Mouse (Mus musculus) lung, postnatal 14 days (tissue): ENCODE measurements around the gene Napsa.

Experiments
- DNase-seq: peaks from one replicate; pipeline ENCODE4 v3.0.0; 2021

Napsa gene

DNA sequence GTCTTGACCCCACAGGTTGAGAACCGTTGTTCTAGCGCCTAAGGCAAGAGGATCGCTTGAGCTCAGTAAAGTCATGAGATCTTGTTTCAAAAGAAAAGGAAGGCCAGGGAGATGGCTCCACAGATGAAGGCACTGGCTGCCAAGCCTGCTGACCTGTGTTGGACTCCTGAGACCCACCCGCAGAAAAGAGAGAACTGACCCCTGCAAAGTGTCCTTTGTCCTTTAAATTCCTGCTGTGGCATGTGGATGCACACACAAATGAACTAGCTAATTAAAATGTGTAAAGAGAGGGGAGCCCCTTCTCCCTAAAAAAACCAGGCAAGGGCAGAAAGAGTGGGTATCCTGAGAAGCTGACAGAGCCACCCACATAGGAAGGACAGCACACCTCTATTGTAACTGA is 369 bp upstream of the Napsa start:
- DNase-seq: no peak

DNA sequence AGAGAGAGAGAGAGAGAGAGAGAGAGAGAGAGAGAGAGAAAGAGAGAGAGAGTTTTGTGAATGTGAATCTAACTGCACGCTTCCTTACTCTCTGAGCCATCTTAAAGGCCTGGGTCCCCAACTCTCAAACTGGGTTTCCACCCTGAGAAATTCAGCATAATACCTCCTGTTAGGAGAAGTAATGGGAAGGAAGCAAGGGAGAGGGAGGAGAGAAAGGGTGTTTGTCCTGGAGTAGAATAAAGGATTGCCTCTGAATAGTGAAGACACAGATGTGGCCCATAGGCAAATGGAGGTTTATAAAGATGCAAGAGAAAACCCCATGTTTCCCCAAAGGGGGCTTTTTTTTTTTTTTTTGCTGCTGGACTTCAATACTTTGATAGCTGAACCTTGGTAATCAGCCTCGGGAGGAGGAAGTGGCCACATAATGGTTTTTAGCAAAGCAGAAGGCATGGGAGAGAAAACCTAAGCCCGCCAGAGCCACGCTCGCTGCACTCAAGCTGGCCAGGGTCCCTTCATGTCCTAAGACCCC is 840 bp downstream of the Napsa start:
- no peak for DNase-seq

DNA sequence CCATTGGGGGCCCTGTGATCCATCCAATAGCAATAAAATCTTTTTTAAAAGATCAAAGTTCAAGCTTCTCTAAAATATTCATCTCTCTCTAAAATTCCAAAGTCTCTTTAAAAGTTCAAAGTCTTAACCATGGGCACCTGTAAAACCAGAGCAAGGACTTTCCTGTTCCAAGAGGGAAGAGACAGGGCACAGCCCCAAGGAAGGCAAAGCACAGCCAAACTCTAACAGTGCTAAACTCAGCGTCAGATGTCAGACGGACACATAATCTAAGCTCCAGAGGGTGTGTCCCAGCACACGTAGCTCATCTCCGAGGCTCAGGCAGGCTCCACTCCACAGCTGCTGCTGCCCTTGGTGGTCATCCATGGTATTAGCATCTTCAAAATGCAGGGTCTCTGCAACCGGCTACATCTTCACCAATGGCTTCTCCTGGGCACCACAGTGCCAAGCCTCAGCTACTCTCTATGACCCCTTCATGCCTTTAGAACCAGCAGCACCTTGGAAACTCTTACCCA is 4.2 kb downstream of the Napsa start:
- no peak for DNase-seq

DNA sequence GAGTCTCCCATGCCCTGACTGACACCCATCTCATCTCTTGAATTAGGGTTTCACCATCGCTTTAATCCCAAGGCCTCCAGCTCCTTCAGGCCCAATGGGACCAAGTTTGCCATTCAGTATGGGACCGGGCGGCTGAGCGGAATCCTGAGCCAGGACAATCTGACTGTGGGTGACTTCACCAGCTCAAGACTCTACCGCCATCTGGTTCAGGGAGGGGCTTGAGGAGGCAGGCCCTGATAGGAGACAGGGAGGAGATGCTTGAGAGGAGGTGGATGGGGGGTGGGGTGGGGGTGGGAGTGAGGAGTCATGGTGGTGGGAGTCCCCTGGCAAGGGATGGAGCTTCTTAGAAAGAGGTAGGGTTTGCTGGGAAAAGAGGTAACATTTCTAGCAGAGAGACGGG is 9.5 kb downstream of the Napsa start:
- DNase-seq: no peak

DNA sequence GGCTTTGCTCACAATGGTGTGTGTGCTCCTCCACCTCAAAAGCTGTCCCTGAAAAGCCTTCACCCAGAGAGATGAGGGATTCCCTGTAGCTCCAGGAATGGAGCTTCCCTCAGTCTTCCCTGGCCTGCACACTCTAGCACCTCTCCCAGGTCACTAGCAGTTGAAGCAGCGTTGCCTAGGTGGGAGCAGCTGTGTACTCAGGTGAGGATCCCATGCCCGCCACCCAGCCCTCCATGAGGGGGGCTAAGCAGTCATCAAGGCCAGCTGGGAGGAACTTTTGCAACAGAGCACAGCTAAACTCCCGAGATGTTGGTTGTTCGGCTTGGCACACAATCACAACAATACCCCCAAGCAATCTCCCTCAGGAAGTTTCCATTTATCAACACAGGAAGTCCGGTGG is 10.5 kb downstream of the Napsa start:
- no peak for DNase-seq

DNA sequence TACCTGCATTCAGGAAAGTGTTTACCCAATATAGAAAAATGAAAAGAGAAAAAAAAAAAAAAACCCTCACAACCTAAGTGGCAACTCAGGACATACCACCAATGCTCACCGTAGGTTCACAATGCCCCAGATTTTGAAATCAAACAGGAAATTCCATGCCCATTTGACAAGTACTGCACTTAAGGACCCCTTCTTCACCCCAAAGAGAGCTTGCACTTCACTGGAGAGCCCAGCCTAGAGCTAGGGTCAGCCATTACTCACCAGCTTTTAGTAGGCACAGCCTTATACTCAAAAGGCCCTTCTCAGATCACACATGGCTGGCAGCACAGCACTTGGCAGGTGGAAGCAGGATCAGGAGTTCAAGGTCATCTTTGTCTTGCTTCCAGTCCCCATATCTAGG is 11.0 kb downstream of the Napsa start:
- peak; percentile 29 for DNase-seq

DNA sequence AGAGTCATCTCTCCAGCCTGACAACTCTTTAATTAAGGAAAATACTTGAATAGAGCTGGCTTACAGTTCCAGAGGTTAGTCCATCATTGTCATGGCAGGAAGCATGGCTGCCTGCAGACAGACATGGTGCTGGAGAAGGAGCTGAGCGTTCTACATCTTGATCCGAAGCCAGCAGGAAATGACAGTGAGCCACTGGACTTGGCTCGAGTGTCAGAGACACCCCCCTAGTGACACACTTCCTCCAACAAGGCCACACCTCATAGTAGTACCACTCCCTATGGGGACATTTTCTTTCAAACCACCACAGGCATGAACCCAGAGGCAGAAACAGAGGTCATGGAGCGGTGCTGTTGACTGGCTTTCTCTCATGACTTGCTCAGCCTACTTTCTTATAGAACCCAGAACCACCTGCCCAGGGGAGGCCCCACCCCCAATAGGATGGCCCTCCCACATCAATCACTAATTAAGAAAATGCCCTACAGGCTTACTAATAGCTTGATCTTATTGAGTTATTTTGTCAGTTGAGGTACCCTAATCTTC is 12.2 kb downstream of the Napsa start:
- no peak for DNase-seq

- no peak for DNase-seq
Observed at GRCm38 (mm10) chr7:44584921-44585320, 12.7 kb downstream of the Napsa start.

GRCm38 (mm10) chr7:44585606-44586005 is 13.4 kb downstream of the Napsa start:
- DNase-seq: no peak

DNA sequence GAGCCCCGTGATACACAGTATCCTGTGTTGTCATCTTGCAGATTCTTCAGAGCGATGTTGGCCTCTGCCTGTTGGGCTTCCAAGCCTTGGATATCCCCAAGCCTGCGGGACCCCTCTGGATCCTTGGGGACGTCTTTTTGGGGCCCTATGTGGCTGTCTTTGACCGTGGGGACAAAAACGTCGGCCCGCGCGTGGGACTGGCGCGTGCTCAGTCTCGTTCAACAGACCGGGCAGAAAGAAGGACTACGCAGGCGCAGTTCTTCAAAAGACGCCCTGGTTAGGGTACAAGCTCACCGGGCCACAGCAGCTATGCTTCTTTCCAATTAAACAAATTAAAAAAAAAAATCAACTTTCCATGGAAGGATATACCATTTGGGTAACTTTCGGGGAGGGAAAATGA is 14.3 kb downstream of the Napsa start:
- DNase-seq: no peak

DNA sequence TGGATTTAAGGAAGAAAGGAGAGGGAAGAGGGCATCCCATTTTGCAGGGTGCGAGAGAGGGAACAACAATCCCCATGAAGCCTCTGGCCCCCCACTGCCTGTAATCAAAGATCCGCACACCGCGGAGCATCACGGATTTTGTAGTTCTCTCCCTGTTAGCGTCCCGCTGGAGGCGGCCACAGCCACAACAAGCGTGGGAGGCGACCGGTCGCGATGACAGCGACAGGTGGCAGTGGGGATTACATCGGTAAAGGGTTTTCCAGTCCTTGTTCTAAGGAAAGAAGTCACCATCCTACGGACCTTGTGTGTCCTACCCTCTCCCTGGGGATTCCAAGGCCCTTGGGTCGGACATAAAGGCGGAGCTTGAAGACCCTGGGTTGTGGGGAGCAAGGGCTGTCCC is 14.8 kb downstream of the Napsa start:
- DNase-seq: peak; percentile 54

GRCm38 (mm10) chr7:44587676-44588075 is 15.5 kb downstream of the Napsa start:
- no peak for DNase-seq

GRCm38 (mm10) chr7:44588338-44588737 is 16.2 kb downstream of the Napsa start:
- DNase-seq: no peak

GRCm38 (mm10) chr7:44589149-44589548 is 17.0 kb downstream of the Napsa start:
- DNase-seq: peak; percentile 78

DNA sequence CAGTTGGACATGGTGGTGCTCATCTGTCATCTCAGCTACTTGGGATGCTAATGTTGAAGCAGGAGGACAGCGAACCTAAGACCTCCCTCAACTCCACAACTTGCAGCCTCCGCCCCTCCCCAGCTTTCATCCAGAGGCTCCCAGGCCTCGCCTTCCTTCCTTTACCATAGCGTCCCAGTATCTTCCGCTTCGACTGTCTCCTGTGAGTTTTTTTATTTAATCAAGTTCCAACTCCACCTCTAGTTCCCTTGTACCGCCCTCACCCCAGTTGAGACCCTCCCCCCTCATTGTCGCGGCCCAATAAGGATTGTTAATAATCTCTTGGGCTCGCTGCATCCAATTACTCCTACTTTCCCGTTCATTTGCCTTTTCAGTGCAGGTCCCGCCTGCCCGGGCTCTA is 17.8 kb downstream of the Napsa start:
- DNase-seq: no peak

GRCm38 (mm10) chr7:44590402-44591347 is 18.5 kb downstream of the Napsa start, which contains the start of gene Kcnc3:
Kcnc3 (plus strand) TSS chr7:44590664.
- DNase-seq: peak; percentile 84

DNA sequence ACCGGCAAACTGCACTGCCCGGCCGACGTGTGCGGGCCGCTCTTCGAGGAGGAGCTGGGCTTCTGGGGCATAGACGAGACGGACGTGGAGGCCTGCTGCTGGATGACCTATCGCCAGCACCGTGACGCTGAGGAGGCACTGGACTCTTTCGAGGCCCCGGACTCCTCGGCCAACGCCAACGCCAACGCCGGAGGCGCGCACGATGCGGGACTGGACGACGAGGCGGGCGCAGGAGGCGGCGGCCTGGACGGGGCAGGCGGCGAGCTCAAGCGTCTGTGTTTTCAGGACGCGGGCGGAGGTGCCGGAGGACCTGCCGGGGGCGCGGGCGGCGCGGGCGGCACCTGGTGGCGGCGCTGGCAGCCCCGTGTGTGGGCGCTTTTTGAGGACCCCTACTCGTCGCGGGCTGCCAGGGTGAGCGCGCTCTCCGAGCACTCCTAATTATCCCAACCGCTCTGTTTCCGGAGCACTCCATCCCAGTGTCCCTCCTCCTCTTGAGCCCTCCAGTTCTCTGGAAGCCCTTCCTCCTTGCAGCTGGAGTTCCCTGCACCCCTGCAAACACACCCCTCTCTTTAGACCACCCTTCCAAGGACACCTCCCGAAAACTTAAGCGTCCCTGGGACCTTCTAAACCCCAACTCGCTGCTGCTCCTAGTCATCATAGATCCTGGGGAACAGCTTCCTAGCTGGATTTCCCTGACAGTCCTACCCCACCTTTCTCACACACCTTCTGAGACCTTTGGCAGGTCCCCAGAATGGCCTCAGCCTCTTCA is 19.4 kb downstream of the Napsa start:
- no peak for DNase-seq

GRCm38 (mm10) chr7:44593051-44593450 is 20.9 kb downstream of the Napsa start:
- no peak for DNase-seq

GRCm38 (mm10) chr7:44593775-44594174 is 21.6 kb downstream of the Napsa start:
- peak; percentile 88 for DNase-seq

GRCm38 (mm10) chr7:44594291-44594690 is 22.1 kb downstream of the Napsa start:
- no peak for DNase-seq

DNA sequence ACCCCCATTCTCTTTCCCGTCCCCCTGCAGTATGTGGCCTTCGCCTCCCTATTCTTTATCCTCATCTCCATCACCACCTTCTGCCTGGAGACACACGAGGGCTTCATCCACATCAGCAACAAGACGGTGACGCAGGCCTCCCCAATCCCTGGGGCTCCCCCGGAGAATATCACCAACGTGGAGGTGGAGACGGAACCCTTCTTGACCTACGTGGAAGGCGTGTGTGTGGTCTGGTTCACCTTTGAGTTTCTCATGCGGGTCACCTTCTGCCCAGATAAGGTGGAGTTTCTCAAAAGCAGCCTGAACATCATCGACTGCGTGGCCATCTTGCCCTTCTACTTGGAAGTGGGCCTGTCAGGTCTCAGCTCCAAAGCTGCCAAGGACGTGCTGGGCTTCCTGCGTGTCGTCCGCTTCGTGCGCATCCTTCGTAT is 23.0 kb downstream of the Napsa start:
- DNase-seq: no peak

GRCm38 (mm10) chr7:44596051-44596450 is 23.9 kb downstream of the Napsa start:
- DNase-seq: no peak

- no peak for DNase-seq
Observed at GRCm38 (mm10) chr7:44596996-44597538, 24.9 kb downstream of the Napsa start.
